Mouse (Mus musculus) CH12.LX (cell line): Measurements from ENCODE around the gene Defb45. TPM values are rescaled to one million over a fixed set of nuclear protein-coding genes. Genes with fewer than 3 reads are reported as not detected.

ENCODE experiments used
- DNase-seq: peaks from one replicate; pipeline ENCODE4 v3.0.0-alpha.2; 2013; ENCODE audit errors: extremely low read depth
- H3K27ac ChIP-seq: 2 replicates; pipeline ENCODE4 v1.5.1; 2012; ENCODE audit warnings: low read depth, mild to moderate bottlenecking, control low read depth, moderate library complexity; ENCODE audit not compliant: insufficient read depth
- H3K27me3 ChIP-seq: replicated peaks from 2 replicates; pipeline ENCODE3; 2012; ENCODE audit warnings: inconsistent platforms
- H3K36me3 ChIP-seq, 2 experiments: replicated peaks in 1 of 2; 2 replicates each; pipeline versions ENCODE3 to v1.6.1; 2012; ENCODE audit warnings: inconsistent platforms in 1 of 2, low read length in 1 of 2, mild to moderate bottlenecking in 1 of 2, mixed read lengths in 1 of 2, moderate library complexity in 1 of 2; ENCODE audit not compliant: control insufficient read depth in 1 of 2, insufficient read depth in 1 of 2
- H3K4me1 ChIP-seq, 2 experiments: 2 replicates each; pipeline ENCODE4 v1.6.1; 2012; ENCODE audit warnings: inconsistent platforms in 1 of 2, moderate library complexity in 1 of 2; ENCODE audit not compliant: insufficient read depth in 2 of 2, control insufficient read depth in 1 of 2
- H3K4me2 ChIP-seq: 2 replicates; pipeline ENCODE4 v1.6.1; 2012; ENCODE audit warnings: low read depth, mild to moderate bottlenecking, control low read depth; ENCODE audit not compliant: poor library complexity, insufficient read depth, severe bottlenecking
- H3K4me3 ChIP-seq, 3 experiments: fragments of 150-350 bp in 1 of 3; sonication (generic) in 1 of 3; replicated peaks in 1 of 3; 2 replicates each; pipeline versions ENCODE3 to v1.5.1; 2011 to 2012; ENCODE audit warnings: low read depth in 2 of 3, low read length in 2 of 3, mild to moderate bottlenecking in 2 of 3, moderate library complexity in 2 of 3, control low read depth in 1 of 3, improper control_type of control experiment in 1 of 3, inconsistent platforms in 1 of 3, mixed read lengths in 1 of 3; ENCODE audit not compliant: poor library complexity in 1 of 3
- H3K79me2 ChIP-seq: replicated peaks from 2 replicates; pipeline ENCODE4 v1.6.1; 2012; ENCODE audit warnings: mild to moderate bottlenecking, moderate library complexity; ENCODE audit not compliant: control insufficient read depth, poor library complexity, insufficient read depth, severe bottlenecking; ENCODE audit errors: extremely low read depth
- H3K9ac ChIP-seq: 2 replicates; pipeline ENCODE4 v1.6.1; 2012; ENCODE audit warnings: low read depth, mild to moderate bottlenecking, control low read depth, moderate library complexity; ENCODE audit not compliant: insufficient read depth
- H3K9me3 ChIP-seq: replicated peaks from 2 replicates; pipeline ENCODE3; 2012; ENCODE audit warnings: low read length, inconsistent platforms, mixed read lengths
- CTCF ChIP-seq, 2 experiments: IDR thresholded peaks in 1 of 2; conservative IDR thresholded peaks in 1 of 2; 2 replicates each; pipeline ENCODE4 v1.5.1; 2011 to 2012; ENCODE audit warnings: low read depth in 2 of 2, low read length in 2 of 2, improper control_type of control experiment in 1 of 2, inconsistent platforms in 1 of 2, mild to moderate bottlenecking in 1 of 2, moderate library complexity in 1 of 2
- E2F4 ChIP-seq: IDR thresholded peaks from 2 replicates; pipeline ENCODE4 v1.6.1; 2011; ENCODE audit warnings: low read depth, low read length, improper control_type of control experiment; ENCODE audit not compliant: insufficient replicate concordance
- EP300 ChIP-seq: IDR thresholded peaks from 2 replicates; pipeline ENCODE4 v1.6.1; 2011; ENCODE audit warnings: low read length, improper control_type of control experiment
- GABPA ChIP-seq: IDR thresholded peaks from 2 replicates; pipeline ENCODE4 v1.6.1; 2012; ENCODE audit warnings: low read depth, low read length, improper control_type of control experiment, inconsistent platforms; ENCODE audit not compliant: insufficient replicate concordance
- KAT2A ChIP-seq: IDR thresholded peaks from 2 replicates; pipeline ENCODE4 v1.6.1; 2012; ENCODE audit warnings: low read length, improper control_type of control experiment, inconsistent platforms; ENCODE audit not compliant: insufficient replicate concordance
- MAFK ChIP-seq: IDR thresholded peaks from 2 replicates; pipeline ENCODE4 v1.6.1; 2011; ENCODE audit warnings: low read length, improper control_type of control experiment; ENCODE audit not compliant: insufficient replicate concordance
- MAX ChIP-seq: IDR thresholded peaks from 2 replicates; pipeline ENCODE4 v1.6.1; 2011; ENCODE audit warnings: low read length, improper control_type of control experiment
- MEF2A ChIP-seq: IDR thresholded peaks from 2 replicates; pipeline ENCODE4 v1.6.1; 2014; ENCODE audit warnings: low read depth, mild to moderate bottlenecking, inconsistent platforms, low read length, improper control_type of control experiment, borderline replicate concordance
- MXI1 ChIP-seq: IDR thresholded peaks from 2 replicates; pipeline ENCODE4 v1.6.1; 2011; ENCODE audit warnings: mild to moderate bottlenecking, low read depth, low read length, improper control_type of control experiment
- MYC ChIP-seq: IDR thresholded peaks from 2 replicates; pipeline ENCODE4 v1.6.1; 2011; ENCODE audit warnings: low read depth, mild to moderate bottlenecking, improper control_type of control experiment, low read length
- NELFE ChIP-seq: IDR thresholded peaks from 2 replicates; pipeline ENCODE4 v1.6.1; 2011; ENCODE audit warnings: low read depth, low read length, improper control_type of control experiment
- PAX5 ChIP-seq: IDR thresholded peaks from 2 replicates; pipeline ENCODE4 v1.6.1; 2012; ENCODE audit warnings: low read length, inconsistent platforms, mixed read lengths
- RAD21 ChIP-seq: IDR thresholded peaks from 2 replicates; pipeline ENCODE4 v1.6.1; 2011; ENCODE audit warnings: low read depth, mild to moderate bottlenecking, low read length, improper control_type of control experiment, moderate library complexity
- RCOR1 ChIP-seq: conservative IDR thresholded peaks from 2 replicates; pipeline ENCODE4 v1.6.1; 2012; ENCODE audit warnings: low read depth, mild to moderate bottlenecking, inconsistent platforms, low read length, improper control_type of control experiment
- ZC3H11A ChIP-seq: IDR thresholded peaks from 2 replicates; pipeline ENCODE4 v1.6.1; 2012; ENCODE audit warnings: low read depth, mild to moderate bottlenecking, inconsistent platforms, low read length, improper control_type of control experiment
- ZKSCAN1 ChIP-seq: IDR thresholded peaks from 2 replicates; pipeline ENCODE4 v1.6.1; 2012; ENCODE audit warnings: low read depth, inconsistent platforms, low read length, improper control_type of control experiment, borderline replicate concordance
- ZMIZ1 ChIP-seq: IDR thresholded peaks from 2 replicates; pipeline ENCODE4 v1.6.1; 2012; ENCODE audit warnings: low read depth, mild to moderate bottlenecking, inconsistent platforms, low read length, improper control_type of control experiment
- dilution Hi-C: fragments of 300-500 bp; cut with MboI; formaldehyde crosslinking; loops from 2 replicates; pipeline ENCODE4 v1.14.3; 2020; ENCODE audit warnings: low sequenced_read_pairs; ENCODE audit not compliant: extremely low pct_unique_long_range_greater_than_20kb, extremely low pct_ligation_motif_present
- in situ Hi-C: fragments of 300-500 bp; cut with MboI; formaldehyde crosslinking; loops from 3 replicates; pipeline ENCODE4 v1.14.3; 2019; ENCODE audit warnings: low sequenced_read_pairs, low pct_ligation_motif_present, low pct_unique_long_range_greater_than_20kb, mixed read lengths
- polyA plus RNA-seq: library from polyadenylated mRNA; unstranded; fragments of >175 nt; gene quantifications from 2 replicates; pipeline ENCODE4 v1.2.1, GENCODE M21; 2012; ENCODE audit warnings: low read depth; ENCODE audit not compliant: insufficient read length
- total RNA-seq, 2 experiments: library from RNA; depleted of rRNA; stranded (reverse); fragments of 300-350 nt in 1 of 2; fragments of >200 nt in 1 of 2; gene quantifications; 2 replicates each; pipeline ENCODE4 v1.2.3; 2012 to 2014

Defb45 gene
- total and polyA plus RNA-seq, 3 experiments, result not detected

GRCm38 (mm10) chr2:152569881-152570280 is 29.3 kb downstream of the Defb45 start:
- Histone ChIP-seq H3K36me3 (no peaks in the 10 kb centered on the region), H3K4me2 (no peak overlapping the region), H3K27me3 (peaks cover 55% of the 10 kb centered on the region), H3K9me3 (peaks cover 7% of the 10 kb centered on the region), H3K4me1 (no peaks in the 10 kb centered on the region), H3K79me2 (no peaks in the 10 kb centered on the region), H3K9ac (no peak overlapping the region), H3K4me3 (no peak overlapping the region), H3K27ac (no peak overlapping the region)
- no peak for TF ChIP-seq MAFK
- TF ChIP-seq ZKSCAN1, result no peak
- no peak for TF ChIP-seq EP300
- no peak for TF ChIP-seq MYC
- no peak for TF ChIP-seq ZMIZ1
- no peak for DNase-seq
- in situ Hi-C loops (no loop called here), dilution Hi-C loops (no loop called here)

GRCm38 (mm10) chr2:152569038-152569437 is 30.2 kb downstream of the Defb45 start, which contains the start of gene Gm17416:
Gene Gm17416 (plus strand): TSS chr2:152569338.
- Histone ChIP-seq H3K9ac (no peak within 1 kb of the TSS), H3K4me1 (no peaks in the 10 kb centered on the region), H3K27ac (no peak within 1 kb of the TSS), H3K4me3 (no peak within 1 kb of the TSS), H3K36me3 (no peaks in the 10 kb centered on the region), H3K4me2 (no peak within 1 kb of the TSS), H3K79me2 (no peaks in the 10 kb centered on the region)
- TF ChIP-seq PAX5, result no peak
- no peak for TF ChIP-seq MYC
- TF ChIP-seq RCOR1, result no peak
- no peak for TF ChIP-seq RAD21
- no peak for TF ChIP-seq MAX
- no peak for TF ChIP-seq CTCF (conservative IDR thresholded peaks at IDR 0.05 in 1 of 2, IDR thresholded peaks at IDR 0.05 in 1 of 2; ENCODE audit: low read depth in 2 of 2, low read length in 2 of 2)
- no peak for TF ChIP-seq ZMIZ1
- no peak for TF ChIP-seq MAFK
- no peak for TF ChIP-seq MXI1
- TF ChIP-seq GABPA, result no peak
- TF ChIP-seq KAT2A, result no peak
- TF ChIP-seq NELFE, result no peak
- TF ChIP-seq ZC3H11A, result no peak
- TF ChIP-seq, all 38 proteins: peak for 0
- DNase-seq, result no peak
- in situ Hi-C loops, result no loop called here
- dilution Hi-C loops, result no loop called here
- Histone ChIP-seq H3K27me3 (peaks cover 48% of the 10 kb centered on the region), H3K9me3 (peaks cover 7% of the 10 kb centered on the region)

GRCm38 (mm10) chr2:152556655-152557054 is 42.5 kb downstream of the Defb45 start:
- dilution Hi-C loops (no loop called here), in situ Hi-C loops (no loop called here)
- peaks cover 0 to 22% of the 10 kb centered on the region in 2 experiments; a peak in 2 of 4 replicates for H3K4me1 ChIP-seq
- no peak overlapping the region for H3K27ac ChIP-seq
- no peaks in the 10 kb centered on the region for H3K79me2 ChIP-seq
- H3K9ac ChIP-seq, result no peak overlapping the region
- DNase-seq, result peak; percentile 62
- peaks cover 6% of the 10 kb centered on the region for H3K9me3 ChIP-seq
- H3K27me3 ChIP-seq, result peaks cover 22% of the 10 kb centered on the region
- TF ChIP-seq MEF2A (no peak), E2F4 (no peak), KAT2A (no peak)
- no peak overlapping the region for H3K4me2 ChIP-seq
- H3K4me3 ChIP-seq, result peak overlapping the region in 1 of 3 experiments; percentile 27
- H3K36me3 ChIP-seq, result no peaks in the 10 kb centered on the region
